Mouse (Mus musculus) hindbrain, embryonic 16.5 days (tissue): ENCODE results near the gene 9930104L06Rik. TPM values are rescaled to one million over a fixed set of nuclear protein-coding genes. Genes with fewer than 3 reads are reported as not detected.

ENCODE experiments used
- ATAC-seq: fragments of 200-750 bp; cut with Nextera tagmentation; 2 replicates; pipeline ENCODE4 v1.8.0; 2017; ENCODE audit warnings: moderate TSS enrichment, moderate library complexity
- H3K27ac ChIP-seq: fragments of 300-500 bp; sonication (generic); 2 replicates; pipeline ENCODE4 v1.5.1; 2014; ENCODE audit warnings: low read depth, mild to moderate bottlenecking, control low read depth, low read length, moderate library complexity
- H3K27me3 ChIP-seq: fragments of 300-500 bp; sonication (generic); replicated peaks from 2 replicates; pipeline ENCODE4 v1.6.1; 2014; ENCODE audit warnings: low read length; ENCODE audit not compliant: control insufficient read depth, insufficient read depth
- H3K36me3 ChIP-seq: fragments of 300-500 bp; sonication (generic); 2 replicates; pipeline ENCODE4 v1.6.1; 2014; ENCODE audit warnings: mild to moderate bottlenecking, low read length, moderate library complexity, mixed read lengths; ENCODE audit not compliant: control insufficient read depth, insufficient read depth
- H3K4me1 ChIP-seq: fragments of 300-500 bp; sonication (generic); 2 replicates; pipeline ENCODE4 v1.6.1; 2014; ENCODE audit warnings: low read depth, low read length; ENCODE audit not compliant: control insufficient read depth, insufficient read depth
- H3K4me2 ChIP-seq: fragments of 300-500 bp; sonication (generic); 2 replicates; pipeline ENCODE4 v1.6.1; 2014; ENCODE audit warnings: mild to moderate bottlenecking, low read length, control low read depth, moderate library complexity
- H3K4me3 ChIP-seq: fragments of 300-500 bp; sonication (generic); 2 replicates; pipeline ENCODE4 v1.5.1; 2014; ENCODE audit warnings: mild to moderate bottlenecking, low read length, control low read depth, moderate library complexity
- H3K9ac ChIP-seq: fragments of 300-500 bp; sonication (generic); 2 replicates; pipeline ENCODE4 v1.6.1; 2014; ENCODE audit warnings: low read depth, mild to moderate bottlenecking, control low read depth, low read length, moderate library complexity
- H3K9me3 ChIP-seq: fragments of 300-500 bp; sonication (generic); 2 replicates; pipeline ENCODE4 v1.6.1; 2014; ENCODE audit warnings: mild to moderate bottlenecking, low read length, moderate library complexity; ENCODE audit not compliant: control insufficient read depth
- WGBS: fragments of 180-500 bp; shearing (Covaris S2); extraction: QIAGEN DNeasy Blood & Tissue Kit; methylation state at CpG from one replicate; pipeline ENCODE4 v1.1.7; 2014; 5-methylcytosine and 5-hydroxymethylcytosine counted together
- polyA plus RNA-seq: library from polyadenylated mRNA; unstranded; fragments of >200 nt; fragmentation: Nextera tagmentation; extraction: Ambion mirVana; gene quantifications from 2 replicates; pipeline ENCODE4 v1.2.1, GENCODE M21; 2015

The 9930104L06Rik gene
- 13.2 and 16.5 TPM in 2 replicates for polyA plus RNA-seq

GRCm38 (mm10) chr4:124936613-124937471, at the start of gene 9930104L06Rik:
Gene 9930104L06Rik, plus strand, starts transcription at chr4:124937048.
- H3K36me3 ChIP-seq, result peaks cover 15% of the 10 kb centered on the region
- H3K9me3 ChIP-seq, result no peaks in the 10 kb centered on the region
- 0 out of 2 replicates have a peak within 1 kb of the TSS, but pooled peaks have one; percentile 44 for H3K27ac ChIP-seq
- peak within 1 kb of the TSS; percentile 73 for H3K9ac ChIP-seq
- H3K4me3 ChIP-seq, result peak within 1 kb of the TSS; percentile 87
- H3K4me1 ChIP-seq, result peaks cover 17% of the 10 kb centered on the region
- no peaks in the 10 kb centered on the region for H3K27me3 ChIP-seq
- under 1% methylated on average over 52 of the region's 52 CpGs for WGBS
- ATAC-seq, result peak; percentile 100
- H3K4me2 ChIP-seq, result peak within 1 kb of the TSS; percentile 99

- Histone ChIP-seq H3K4me3 (no peak overlapping the region), H3K4me1 (no peaks in the 10 kb centered on the region), H3K9ac (no peak overlapping the region), H3K36me3 (no peaks in the 10 kb centered on the region), H3K4me2 (no peak overlapping the region), H3K27ac (no peak overlapping the region), H3K27me3 (peaks cover 6% of the 10 kb centered on the region), H3K9me3 (no peaks in the 10 kb centered on the region)
- ATAC-seq, result no peak
- WGBS, result 67% methylated on average over 7 of the region's 7 CpGs
Observed at GRCm38 (mm10) chr4:124888702-124889101, 48.1 kb upstream of the 9930104L06Rik start.

GRCm38 (mm10) chr4:124889935-124890334, 46.9 kb upstream of the 9930104L06Rik start:
- 81% methylated on average over 2 of the region's 2 CpGs for WGBS
- Histone ChIP-seq H3K27ac (no peak overlapping the region), H3K4me1 (peaks cover 3% of the 10 kb centered on the region), H3K9me3 (no peaks in the 10 kb centered on the region), H3K9ac (no peak overlapping the region), H3K36me3 (no peaks in the 10 kb centered on the region), H3K4me2 (no peak overlapping the region), H3K4me3 (no peak overlapping the region), H3K27me3 (peaks cover 8% of the 10 kb centered on the region)
- no peak for ATAC-seq

GRCm38 (mm10) chr4:124890831-124891230, 46.0 kb upstream of the 9930104L06Rik start:
- H3K9ac ChIP-seq, result no peak overlapping the region

GRCm38 (mm10) chr4:124893769-124894168, 43.1 kb upstream of the 9930104L06Rik start:
- Histone ChIP-seq H3K36me3 (no peaks in the 10 kb centered on the region), H3K4me3 (peak overlapping the region; percentile 52), H3K9me3 (no peaks in the 10 kb centered on the region), H3K27ac (no peak overlapping the region), H3K9ac (peak overlapping the region; percentile 73), H3K27me3 (peaks cover 13% of the 10 kb centered on the region), H3K4me1 (peaks cover 9% of the 10 kb centered on the region), H3K4me2 (peak overlapping the region; percentile 85)
- ATAC-seq, result peak; percentile 5; the same call in 1 of the 2 replicates
- 26% methylated on average over 6 of the region's 6 CpGs for WGBS

More at GRCm38 (mm10) chr4:124890831-124891230, 46.0 kb upstream of the 9930104L06Rik start:
- Histone ChIP-seq H3K27me3 (peaks cover 10% of the 10 kb centered on the region), H3K27ac (no peak overlapping the region), H3K9me3 (no peaks in the 10 kb centered on the region), H3K4me1 (peaks cover 8% of the 10 kb centered on the region), H3K36me3 (no peaks in the 10 kb centered on the region), H3K4me3 (no peak overlapping the region), H3K4me2 (no peak overlapping the region)
- WGBS, result 74% methylated on average over 5 of the region's 5 CpGs
- no peak for ATAC-seq

- H3K4me2 ChIP-seq, result peak overlapping the region; percentile 85
- 2% methylated on average over 53 of the region's 83 CpGs for WGBS
- peaks cover 10% of the 10 kb centered on the region for H3K4me1 ChIP-seq
- H3K9ac ChIP-seq, result peak overlapping the region; percentile 73
- peak overlapping the region; percentile 44; the same call in 1 of the 2 replicates for H3K27ac ChIP-seq
- H3K4me3 ChIP-seq, result peak overlapping the region; percentile 52
- ATAC-seq, result peak; percentile 82
- H3K27me3 ChIP-seq, result peaks cover 13% of the 10 kb centered on the region
- H3K9me3 ChIP-seq, result no peaks in the 10 kb centered on the region
- no peaks in the 10 kb centered on the region for H3K36me3 ChIP-seq
Observed at GRCm38 (mm10) chr4:124894508-124895428, 42.1 kb upstream of the 9930104L06Rik start.

GRCm38 (mm10) chr4:124898428-124898827, 38.4 kb upstream of the 9930104L06Rik start:
- Histone ChIP-seq H3K4me1 (peaks cover 10% of the 10 kb centered on the region), H3K27me3 (peaks cover 13% of the 10 kb centered on the region; the same call in 1 of the 2 replicates), H3K27ac (no peak overlapping the region), H3K9ac (no peak overlapping the region), H3K36me3 (no peaks in the 10 kb centered on the region), H3K9me3 (no peaks in the 10 kb centered on the region), H3K4me3 (no peak overlapping the region), H3K4me2 (no peak overlapping the region)
- no peak for ATAC-seq
- 24% methylated on average over 10 of the region's 10 CpGs for WGBS

GRCm38 (mm10) chr4:124899906-124900305, 36.9 kb upstream of the 9930104L06Rik start:
- Histone ChIP-seq H3K27me3 (peaks cover 10% of the 10 kb centered on the region; the same call in 1 of the 2 replicates), H3K36me3 (no peaks in the 10 kb centered on the region), H3K27ac (no peak overlapping the region), H3K9ac (no peak overlapping the region), H3K4me2 (no peak overlapping the region), H3K4me1 (peaks cover 8% of the 10 kb centered on the region), H3K9me3 (no peaks in the 10 kb centered on the region), H3K4me3 (no peak overlapping the region)
- no peak for ATAC-seq
- 67% methylated on average over 5 of the region's 5 CpGs for WGBS
